ENCODE assay signal across 16 mouse cellular contexts in the genomic region with DNA sequence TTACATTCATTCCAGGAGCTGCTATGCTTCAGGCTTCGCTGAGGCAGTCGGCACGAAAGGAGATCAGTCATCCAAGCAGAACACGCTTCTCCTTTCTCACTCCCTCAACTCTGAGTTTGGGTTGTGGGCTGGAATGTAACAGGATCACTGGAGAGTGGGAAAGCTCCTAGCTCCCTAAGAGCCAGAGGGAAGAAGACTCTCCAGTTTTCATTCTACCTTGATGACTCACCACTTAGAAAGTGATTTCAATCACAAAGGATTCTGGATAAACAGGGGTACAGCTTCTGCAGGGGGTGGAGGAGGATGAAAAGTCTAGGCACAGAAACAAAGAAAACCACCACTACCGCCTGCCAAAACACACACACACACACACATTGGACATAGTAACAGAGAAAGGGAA. TPM values are rescaled to one million over a fixed set of nuclear protein-coding genes. Genes with fewer than 3 reads are reported as not detected.
"Had no signal": no experiment of that assay in that cellular context is flagged by ENCODE, and none has a peak within 500 bp of the region (broad histone marks: within the 10 kb centered on the region; RNA-seq: fewer than 3 reads in every experiment).

No protein-coding gene starts in this region.

- H3K4me1 ChIP-seq: liver, embryonic 13.5 days; lung, embryonic 15.5 days; megakaryocyte, embryonic 14.5 days had no signal

- H3K36me3 ChIP-seq: limb, embryonic 12.5 days; liver, embryonic 13.5 days; lung, embryonic 15.5 days; midbrain, embryonic 13.5 days; neural tube, embryonic 12.5 days had no signal

- H3K27me3 ChIP-seq: limb, embryonic 12.5 days; liver, embryonic 13.5 days; lung, embryonic 15.5 days; megakaryocyte, embryonic 14.5 days; midbrain, embryonic 13.5 days; neural tube, embryonic 12.5 days had no signal

- H3K9ac ChIP-seq: limb, embryonic 12.5 days; liver, embryonic 13.5 days; liver, postnatal 0 days; lung, embryonic 15.5 days; midbrain, embryonic 13.5 days; neural tube, embryonic 12.5 days had no signal

- DNase-seq: kidney, adult 9 months; kidney, postnatal 14 days; layer of hippocampus, postnatal 36 days; liver; liver, embryonic 13.5 days; liver, postnatal 0 days; lung, postnatal 14 days; thymus, adult 18-20 months; thymus, postnatal 14 days had no signal

- H3K4me2 ChIP-seq: limb, embryonic 12.5 days; liver, embryonic 13.5 days; lung, embryonic 15.5 days; midbrain, embryonic 13.5 days; neural tube, embryonic 12.5 days had no signal

- H3K27ac ChIP-seq: limb, embryonic 12.5 days; liver, embryonic 13.5 days; lung, embryonic 15.5 days; macrophage; midbrain, embryonic 13.5 days; neural tube, embryonic 12.5 days had no signal

- H3K9me3 ChIP-seq: limb, embryonic 12.5 days; liver, embryonic 13.5 days; lung, embryonic 15.5 days; midbrain, embryonic 13.5 days; neural tube, embryonic 12.5 days had no signal

- ATAC-seq: liver, postnatal 0 days; midbrain, embryonic 13.5 days had no signal

- H3K4me3 ChIP-seq: limb, embryonic 12.5 days; liver, embryonic 13.5 days; lung, embryonic 15.5 days; megakaryocyte, embryonic 14.5 days; midbrain, embryonic 13.5 days; neural tube, embryonic 12.5 days had no signal

RNA-seq across cellular contexts. Expression of gene Lrtm1, which starts 56.6 kb away (rescaled TPM):
- polyA plus RNA-seq: lung, embryonic 15.5 days; macrophage; stomach, embryonic 14.5 days had no signal
